Mouse (Mus musculus) cerebellum, adult 9-10 months (tissue): ENCODE data around the gene Cfap97.
"Not testable (repeated sequence)": the region's sequence is repeated elsewhere in the genome, so short reads cannot be mapped to it uniquely, and the experiment has no call there.

Experiments used
- DNase-seq: peaks from one replicate; pipeline ENCODE4 v3.0.0; 2022

Cfap97 gene

GRCm38 (mm10) chr8:46151202-46152062 lies at the start of gene Cfap97:
Gene Cfap97 (plus strand): TSS chr8:46151771.
- peak; percentile 60 for DNase-seq

- no peak for DNase-seq
Observed at GRCm38 (mm10) chr8:46103434-46103833, 48.1 kb upstream of the Cfap97 start.

GRCm38 (mm10) chr8:46107690-46108089 lies 43.9 kb upstream of the Cfap97 start:
- DNase-seq = no peak

GRCm38 (mm10) chr8:46113421-46114170 lies 38.0 kb upstream of the Cfap97 start:
- DNase-seq = not testable (repeated sequence)

DNA sequence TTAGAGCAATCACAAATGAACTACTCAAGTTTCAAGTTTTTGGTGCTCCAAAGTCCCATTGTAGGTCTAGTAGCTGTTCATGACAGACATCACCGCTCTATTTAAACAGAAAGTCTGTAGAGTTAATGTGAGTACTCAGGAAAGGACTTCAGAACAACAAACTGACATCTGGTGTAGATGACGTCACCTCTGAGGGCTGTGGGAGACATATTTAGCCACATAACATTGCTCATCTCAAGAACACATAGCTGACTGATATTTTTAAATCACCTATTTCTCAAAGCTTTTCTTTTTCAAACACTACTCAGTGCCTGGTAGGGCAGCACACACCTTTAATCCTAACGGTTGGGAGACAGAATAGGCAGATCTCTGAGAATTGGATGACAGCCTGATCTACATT lies 34.4 kb upstream of the Cfap97 start:
- no peak for DNase-seq

- DNase-seq = no peak
Observed at GRCm38 (mm10) chr8:46119176-46119575, 32.4 kb upstream of the Cfap97 start.

GRCm38 (mm10) chr8:46122498-46122897 lies 29.1 kb upstream of the Cfap97 start:
- DNase-seq = no peak

GRCm38 (mm10) chr8:46130426-46130825 lies 21.1 kb upstream of the Cfap97 start:
- DNase-seq = no peak

DNA sequence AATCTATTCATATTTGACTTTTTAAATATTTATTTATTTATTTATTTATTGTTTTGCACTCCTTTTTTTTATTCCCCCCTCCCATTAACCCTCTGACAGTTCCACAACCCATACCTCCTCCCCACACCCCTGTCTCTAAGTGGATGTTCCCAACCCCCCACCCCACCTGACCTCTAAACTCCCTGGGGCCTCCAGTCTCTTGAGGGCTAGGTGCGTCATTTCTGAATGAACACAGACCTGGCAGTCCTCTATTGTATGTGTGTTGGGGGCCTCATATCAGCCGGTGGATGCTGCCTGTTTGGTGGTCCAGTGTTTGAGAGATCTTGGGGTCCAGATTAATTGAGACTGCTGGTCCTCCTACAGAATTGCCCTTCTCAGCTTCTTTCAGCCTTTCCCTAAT lies 16.0 kb upstream of the Cfap97 start:
- not testable (repeated sequence) for DNase-seq

GRCm38 (mm10) chr8:46137336-46137735 lies 14.2 kb upstream of the Cfap97 start:
- no peak for DNase-seq

DNA sequence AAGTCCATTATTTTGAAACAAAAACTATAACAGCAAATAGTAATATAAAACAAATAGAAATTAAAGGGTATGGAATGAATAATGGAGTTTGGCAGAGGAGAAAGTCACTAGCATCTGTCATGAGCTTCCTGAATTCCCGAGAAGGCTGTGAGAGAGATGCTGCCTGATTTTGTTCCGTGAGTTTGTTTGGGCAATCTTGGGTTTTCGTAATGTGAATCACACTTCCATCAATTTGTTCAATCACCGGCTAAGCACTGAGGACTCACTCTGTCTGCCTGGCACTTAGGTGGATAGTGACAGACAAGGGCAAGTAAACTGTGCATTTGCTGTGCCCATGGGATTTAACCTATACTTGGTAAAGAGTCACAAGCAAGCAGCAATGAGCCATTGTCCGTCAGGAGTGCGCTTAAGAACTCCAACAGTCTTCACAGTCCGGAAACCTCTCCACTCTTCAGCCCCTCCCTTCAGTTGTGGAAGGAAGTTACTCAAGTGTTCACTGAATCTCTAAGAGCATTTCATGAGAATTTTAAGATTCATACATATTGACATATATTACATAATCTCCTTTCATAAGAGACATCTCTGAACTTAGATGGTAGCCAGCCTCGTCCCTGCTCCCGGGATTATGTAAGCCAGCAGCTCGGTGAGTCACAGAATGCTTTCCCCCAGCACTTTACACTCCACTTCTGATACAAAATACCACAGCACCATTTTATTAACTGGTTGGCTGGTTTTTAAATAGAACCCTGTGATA lies 13.6 kb upstream of the Cfap97 start:
- DNase-seq = no peak

- DNase-seq = no peak
Observed at GRCm38 (mm10) chr8:46140376-46141120, 11.0 kb upstream of the Cfap97 start.

DNA sequence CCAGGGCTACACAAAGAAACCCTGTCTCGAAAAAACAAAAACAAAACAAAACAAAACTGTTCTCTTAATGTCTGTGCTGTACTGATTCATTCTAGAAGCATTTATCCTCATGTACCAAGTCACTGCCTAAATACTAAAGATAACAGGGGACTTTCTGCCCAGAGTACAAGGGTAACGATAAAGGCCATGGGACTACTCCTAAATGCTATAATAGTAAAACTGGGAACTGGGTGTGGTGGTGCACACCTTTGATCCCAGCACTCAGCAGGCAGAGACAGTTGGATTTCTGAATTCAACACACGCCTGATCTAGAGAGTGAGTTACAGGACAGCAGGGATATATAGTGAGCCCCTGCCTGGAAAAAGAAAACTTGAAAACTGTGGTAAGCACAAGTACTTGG lies 9.9 kb upstream of the Cfap97 start:
- no peak for DNase-seq

GRCm38 (mm10) chr8:46142498-46143081 lies 9.0 kb upstream of the Cfap97 start:
- no peak for DNase-seq

DNA sequence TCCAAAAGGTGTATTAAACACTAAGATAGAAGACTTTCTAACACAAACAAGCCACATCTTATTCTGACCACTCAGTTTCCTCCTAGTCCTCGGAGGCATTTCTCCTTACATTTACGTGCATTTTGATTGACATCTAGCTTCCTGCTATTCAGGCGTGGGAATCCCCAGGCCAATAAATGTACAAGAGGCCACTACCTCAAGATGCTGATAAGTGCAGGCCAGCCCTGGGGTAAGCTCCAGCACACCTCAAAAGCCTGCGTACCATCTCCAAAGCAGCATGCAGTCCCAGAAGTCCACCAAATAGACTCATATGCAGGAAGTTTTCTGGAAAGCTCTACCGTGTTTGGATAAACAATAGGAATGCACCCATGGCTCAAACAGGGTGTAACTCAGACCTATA lies 8.1 kb upstream of the Cfap97 start:
- no peak for DNase-seq

GRCm38 (mm10) chr8:46143924-46144323 lies 7.6 kb upstream of the Cfap97 start:
- DNase-seq = no peak

DNA sequence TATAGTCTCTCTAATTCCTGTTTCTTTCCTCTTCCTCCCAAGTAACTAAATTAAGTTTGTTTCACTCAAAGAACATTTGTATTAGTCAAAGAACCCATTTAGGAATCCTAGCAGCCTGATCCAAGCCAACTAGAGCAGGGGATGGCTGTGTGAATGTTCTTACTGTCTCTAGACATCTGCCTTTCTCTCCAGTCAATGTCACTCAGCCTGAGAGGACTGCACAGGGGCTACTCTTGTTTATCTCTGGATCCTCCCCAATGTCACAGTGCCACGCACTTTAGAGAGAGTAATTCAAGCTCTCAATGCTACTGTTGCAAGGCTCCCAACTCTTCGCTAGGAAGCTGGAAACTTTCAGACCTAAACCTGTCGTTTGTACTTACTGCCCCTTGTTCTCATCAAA lies 5.4 kb upstream of the Cfap97 start:
- no peak for DNase-seq

DNA sequence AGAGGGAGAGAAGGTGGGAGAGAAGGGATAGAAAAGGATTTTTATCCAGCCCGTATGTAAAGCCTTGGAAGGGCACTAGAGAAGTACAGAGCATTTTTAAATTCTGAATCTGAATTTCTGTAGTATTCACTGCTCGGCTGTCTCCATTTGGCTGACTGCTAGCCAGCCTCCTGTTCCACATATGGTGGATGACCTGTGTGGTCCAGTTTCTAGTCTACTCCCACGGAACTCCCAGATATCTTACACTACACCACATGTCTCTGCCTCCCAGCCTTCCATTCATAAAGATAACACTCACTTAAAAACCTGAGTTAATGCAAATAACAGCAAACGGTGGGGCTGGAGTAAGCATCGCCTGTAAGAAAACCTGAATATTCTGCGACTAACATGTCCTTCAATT lies 2.3 kb upstream of the Cfap97 start:
- no peak for DNase-seq

DNA sequence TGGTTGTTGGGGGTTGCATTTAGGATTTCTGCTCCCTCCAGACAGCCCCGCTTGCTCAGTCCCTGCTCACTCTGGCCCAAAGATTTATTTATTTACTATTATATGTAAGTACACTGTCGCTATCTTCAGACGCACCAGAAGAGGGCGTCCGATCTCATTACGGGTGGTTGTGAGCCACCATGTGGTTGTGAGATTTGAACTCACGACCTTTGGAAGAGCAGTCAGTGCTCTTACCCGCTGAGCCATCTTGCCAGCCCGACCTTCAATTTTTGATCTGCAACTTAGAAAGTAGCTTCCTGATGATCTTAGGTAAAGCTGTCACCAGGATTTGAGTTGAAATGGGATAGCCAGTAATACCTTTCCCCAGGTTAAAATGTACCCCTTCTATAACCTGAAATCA lies 1.8 kb upstream of the Cfap97 start:
- DNase-seq = no peak

- DNase-seq = peak; percentile 96
Observed at GRCm38 (mm10) chr8:46152064-46153031, 777 bp downstream of the Cfap97 start, which contains the start of gene Snx25. Gene Snx25 (minus strand): TSS chr8:46152159.

GRCm38 (mm10) chr8:46153042-46153441 lies 1.5 kb downstream of the Cfap97 start:
- DNase-seq = peak; percentile 58
